Mouse (Mus musculus): ENCODE measurements at regions not wholly inside any gene's neighbourhood (a gene's known extent, or its start where the extent isn't known, plus 50 kb on each side); places are given as distances from the start of the nearest gene placed in this dataset.

DNA sequence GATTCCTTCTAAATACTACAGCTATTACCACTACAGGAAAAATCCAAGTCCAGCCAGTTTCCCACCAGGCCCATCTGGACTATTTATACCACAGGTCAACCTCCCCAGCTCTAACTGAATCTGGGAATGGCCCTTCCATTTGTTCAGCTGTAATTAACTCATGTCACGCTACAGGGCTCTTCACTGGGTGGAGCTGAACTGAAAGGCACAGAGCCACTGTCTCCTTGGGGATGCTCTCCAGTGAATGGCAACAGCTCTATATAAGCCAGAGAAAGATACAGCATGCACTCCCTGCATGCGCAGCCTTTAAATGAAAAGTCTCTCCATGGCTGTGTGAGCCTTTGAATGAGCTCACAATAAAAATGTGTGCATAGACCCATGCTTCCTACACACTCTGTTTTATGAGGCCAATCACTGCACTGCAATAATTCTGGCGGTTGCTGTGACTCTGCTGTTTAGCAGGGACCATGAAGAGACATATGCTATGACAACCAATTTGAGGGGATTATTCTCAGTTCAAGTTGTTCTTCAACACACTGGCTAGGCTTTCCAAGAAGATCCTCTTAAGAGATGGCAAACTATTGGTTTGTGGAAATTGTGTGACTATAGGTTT is 376.3 kb upstream of the Kif18a start:
- Histone ChIP-seq H3K27me3 (ENCODE audit: insufficient read depth, low read length) (no peaks in the 10 kb centered on the region), H3K4me1 (replicated peaks; ENCODE audit: low read depth, low read length) (no peaks in the 10 kb centered on the region), H3K4me3 (replicated peaks; ENCODE audit: low read length) (no peak overlapping the region), H3K9me3 (ENCODE audit: low read length) (no peaks in the 10 kb centered on the region), H3K36me3 (ENCODE audit: insufficient read depth, low read length) (no peaks in the 10 kb centered on the region)
- no peak for TF ChIP-seq CTCF (conservative IDR thresholded peaks at IDR 0.05; ENCODE audit: low read length)
- no peak for TF ChIP-seq NANOG (IDR thresholded peaks at IDR 0.05; ENCODE audit: borderline replicate concordance, low read length)
- no peak for TF ChIP-seq POU5F1 (IDR thresholded peaks at IDR 0.05; ENCODE audit: borderline replicate concordance, low read length)

DNA sequence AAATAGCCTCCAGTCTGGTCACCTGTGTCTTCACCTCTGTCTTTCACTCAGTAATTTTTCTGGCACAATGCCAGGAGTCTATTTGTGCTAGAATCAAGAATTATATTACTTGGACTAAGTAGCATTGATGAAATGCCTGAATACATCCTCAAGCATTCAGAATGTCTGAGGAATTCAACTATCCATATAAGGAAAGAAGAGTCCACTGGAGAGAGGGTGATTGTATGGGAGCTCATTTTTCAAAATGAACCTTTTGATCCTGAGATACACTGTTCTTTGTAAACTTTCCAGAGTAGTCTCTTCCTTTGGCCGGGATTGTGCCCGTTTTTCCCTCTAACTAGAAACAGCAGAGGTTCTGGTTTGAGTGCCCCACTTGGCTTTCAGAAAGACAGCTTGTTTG is 367.0 kb upstream of the Kif18a start:
- Histone ChIP-seq H3K4me1 (replicated peaks; ENCODE audit: low read depth, low read length) (no peaks in the 10 kb centered on the region), H3K27me3 (ENCODE audit: insufficient read depth, low read length) (no peaks in the 10 kb centered on the region), H3K4me3 (replicated peaks; ENCODE audit: low read length) (no peak overlapping the region), H3K9me3 (ENCODE audit: low read length) (no peaks in the 10 kb centered on the region), H3K36me3 (ENCODE audit: insufficient read depth, low read length) (no peaks in the 10 kb centered on the region)
- TF ChIP-seq CTCF (conservative IDR thresholded peaks at IDR 0.05; ENCODE audit: low read length) (no peak), NANOG (IDR thresholded peaks at IDR 0.05; ENCODE audit: borderline replicate concordance, low read length) (no peak), POU5F1 (IDR thresholded peaks at IDR 0.05; ENCODE audit: borderline replicate concordance, low read length) (no peak)

DNA sequence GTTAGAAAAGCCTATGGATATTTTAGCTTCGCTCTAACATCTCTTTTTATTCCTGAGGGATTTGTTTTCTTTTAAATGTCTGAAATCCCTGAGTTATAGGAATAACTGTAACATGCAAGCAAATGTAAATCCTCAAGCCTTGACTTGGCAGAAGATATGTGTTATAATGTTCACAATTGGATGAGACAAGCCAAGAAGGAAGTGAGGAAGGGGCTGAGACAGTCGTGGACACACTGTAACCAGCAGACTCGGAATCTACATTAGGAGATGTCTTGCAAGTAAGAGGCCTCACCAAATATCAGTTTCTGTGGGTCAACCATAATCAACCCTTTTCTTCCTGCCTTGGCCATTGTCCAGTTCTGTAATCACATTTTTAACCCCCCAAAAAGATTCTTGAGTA is 366.6 kb upstream of the Kif18a start:
- no peaks in the 10 kb centered on the region for H3K27me3 ChIP-seq (ENCODE audit: insufficient read depth, low read length)
- no peaks in the 10 kb centered on the region for H3K9me3 ChIP-seq (ENCODE audit: low read length)
- TF ChIP-seq POU5F1 (IDR thresholded peaks at IDR 0.05; ENCODE audit: borderline replicate concordance, low read length) (no peak), NANOG (IDR thresholded peaks at IDR 0.05; ENCODE audit: borderline replicate concordance, low read length) (no peak), CTCF (conservative IDR thresholded peaks at IDR 0.05; ENCODE audit: low read length) (no peak)
- no peak overlapping the region for H3K4me3 ChIP-seq (replicated peaks; ENCODE audit: low read length)
- no peaks in the 10 kb centered on the region for H3K36me3 ChIP-seq (ENCODE audit: insufficient read depth, low read length)
- no peaks in the 10 kb centered on the region for H3K4me1 ChIP-seq (replicated peaks; ENCODE audit: low read depth, low read length)

DNA sequence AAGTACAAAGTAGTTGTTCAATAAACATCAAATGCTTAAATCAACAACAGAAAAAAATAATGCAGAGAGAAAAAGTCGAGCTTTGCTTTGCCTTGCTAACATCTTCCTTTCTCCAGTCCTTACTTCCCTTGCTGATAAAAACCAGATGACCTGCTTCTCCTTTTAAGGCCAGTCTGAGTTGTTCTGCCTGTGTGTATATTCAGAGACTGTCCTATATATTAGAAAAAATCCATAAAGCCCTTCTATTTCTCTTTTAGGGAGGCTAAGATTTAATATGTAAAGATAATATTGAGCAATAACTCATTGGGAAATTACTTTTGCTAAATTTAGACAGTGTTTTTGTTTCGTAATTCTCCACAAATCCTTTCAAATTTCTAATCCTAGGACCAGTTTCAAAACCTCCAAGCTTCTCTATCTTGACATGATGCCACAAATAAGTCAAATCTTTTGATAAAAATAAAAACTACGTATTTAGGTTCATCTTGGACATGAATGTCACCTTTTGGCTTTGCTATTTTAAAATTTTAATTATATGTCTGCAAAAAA is 361.0 kb upstream of the Kif18a start:
- H3K27me3 ChIP-seq (ENCODE audit: insufficient read depth, low read length) = no peaks in the 10 kb centered on the region
- no peak overlapping the region for H3K4me3 ChIP-seq (replicated peaks; ENCODE audit: low read length)
- H3K9me3 ChIP-seq (ENCODE audit: low read length) = no peaks in the 10 kb centered on the region
- no peak for TF ChIP-seq NANOG (IDR thresholded peaks at IDR 0.05; ENCODE audit: borderline replicate concordance, low read length)
- no peak for TF ChIP-seq CTCF (conservative IDR thresholded peaks at IDR 0.05; ENCODE audit: low read length)
- TF ChIP-seq POU5F1 (IDR thresholded peaks at IDR 0.05; ENCODE audit: borderline replicate concordance, low read length) = no peak
- no peaks in the 10 kb centered on the region for H3K4me1 ChIP-seq (replicated peaks; ENCODE audit: low read depth, low read length)
- H3K36me3 ChIP-seq (ENCODE audit: insufficient read depth, low read length) = no peaks in the 10 kb centered on the region

DNA sequence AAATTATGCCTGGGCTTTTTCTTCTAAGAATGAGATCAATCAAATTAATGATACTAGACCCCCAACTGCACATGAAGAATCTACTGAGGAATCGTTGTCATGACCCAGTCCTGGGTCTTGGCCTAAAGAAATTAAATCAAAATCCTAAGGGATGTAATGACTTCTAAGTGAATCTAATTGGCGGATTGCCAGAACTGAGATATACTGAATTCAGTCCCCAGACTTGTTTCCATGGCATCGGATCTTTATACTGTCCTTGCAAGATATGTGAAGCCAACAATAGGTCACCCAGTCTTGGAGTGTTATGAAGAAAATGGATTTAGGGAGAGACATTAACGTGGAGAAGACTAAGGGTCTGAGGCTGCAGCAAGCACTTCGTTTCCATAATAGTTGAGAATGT is 360.4 kb upstream of the Kif18a start:
- Histone ChIP-seq H3K9me3 (ENCODE audit: low read length) (no peaks in the 10 kb centered on the region), H3K36me3 (ENCODE audit: insufficient read depth, low read length) (no peaks in the 10 kb centered on the region), H3K4me3 (replicated peaks; ENCODE audit: low read length) (no peak overlapping the region), H3K27me3 (ENCODE audit: insufficient read depth, low read length) (no peaks in the 10 kb centered on the region), H3K4me1 (replicated peaks; ENCODE audit: low read depth, low read length) (no peaks in the 10 kb centered on the region)
- TF ChIP-seq CTCF (conservative IDR thresholded peaks at IDR 0.05; ENCODE audit: low read length) = no peak
- no peak for TF ChIP-seq POU5F1 (IDR thresholded peaks at IDR 0.05; ENCODE audit: borderline replicate concordance, low read length)
- no peak for TF ChIP-seq NANOG (IDR thresholded peaks at IDR 0.05; ENCODE audit: borderline replicate concordance, low read length)

DNA sequence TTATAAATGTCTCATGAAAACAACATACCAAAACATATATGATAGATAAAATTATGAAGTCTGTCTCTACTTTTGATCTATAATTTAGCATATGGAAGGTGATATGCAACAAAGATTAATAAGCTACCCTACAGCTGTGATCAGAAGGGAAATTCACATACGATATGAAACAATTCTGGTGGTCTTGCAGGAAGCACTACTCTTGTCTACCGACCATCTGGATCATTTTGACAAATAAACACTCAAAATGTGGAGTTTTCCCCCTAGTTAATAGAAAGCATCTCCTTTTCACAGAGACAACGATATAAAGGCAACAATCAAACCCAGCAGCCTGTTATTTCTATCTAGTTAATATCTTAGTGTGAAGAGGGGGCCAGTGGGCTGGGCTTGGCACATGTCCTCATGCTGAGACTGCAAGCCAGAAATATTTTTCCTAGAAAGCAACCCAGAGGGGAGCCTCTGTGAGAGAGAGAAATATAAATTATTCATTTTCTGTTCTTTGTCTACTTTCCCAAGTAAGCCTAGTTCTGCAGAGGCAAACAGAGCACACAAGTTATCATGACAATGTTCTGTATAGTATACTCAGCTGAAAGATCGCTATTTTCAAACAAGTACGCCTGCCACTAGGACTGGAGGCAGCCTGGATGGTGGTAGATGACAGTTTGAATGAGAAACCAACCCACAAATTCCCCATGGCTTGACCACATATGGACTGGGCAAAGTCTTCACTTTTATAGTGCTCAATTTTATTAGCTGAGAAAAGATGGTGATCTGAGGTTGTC is 344.4 kb upstream of the Kif18a start:
- Histone ChIP-seq H3K4me1 (replicated peaks; ENCODE audit: low read depth, low read length) (no peaks in the 10 kb centered on the region), H3K36me3 (ENCODE audit: insufficient read depth, low read length) (no peaks in the 10 kb centered on the region), H3K9me3 (ENCODE audit: low read length) (no peaks in the 10 kb centered on the region), H3K27me3 (ENCODE audit: insufficient read depth, low read length) (no peaks in the 10 kb centered on the region), H3K4me3 (replicated peaks; ENCODE audit: low read length) (no peak overlapping the region)
- TF ChIP-seq NANOG (IDR thresholded peaks at IDR 0.05; ENCODE audit: borderline replicate concordance, low read length) = no peak

DNA sequence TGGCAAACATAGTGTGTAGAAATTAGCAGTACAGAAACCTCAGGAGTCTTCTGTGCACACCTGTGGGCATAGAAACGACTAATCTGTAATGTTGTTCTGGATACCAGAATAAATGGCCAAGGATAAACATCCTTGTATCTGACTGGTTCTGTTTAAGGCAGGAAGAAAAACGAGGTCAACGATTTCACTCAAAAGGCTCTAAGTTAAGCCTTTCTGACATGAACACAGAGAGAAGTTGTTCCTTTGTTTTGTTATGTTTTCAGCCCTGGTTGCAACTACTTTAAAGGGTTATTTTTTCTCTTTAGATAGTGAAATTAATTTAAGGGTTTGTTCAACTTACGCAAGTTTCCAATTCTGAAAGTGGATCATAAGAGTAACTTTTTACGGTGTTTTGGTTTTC is 299.6 kb upstream of the Kif18a start:
- Histone ChIP-seq H3K4me3 (replicated peaks; ENCODE audit: low read length) (no peak overlapping the region), H3K27me3 (ENCODE audit: insufficient read depth, low read length) (no peaks in the 10 kb centered on the region), H3K4me1 (replicated peaks; ENCODE audit: low read depth, low read length) (no peaks in the 10 kb centered on the region), H3K9me3 (ENCODE audit: low read length) (no peaks in the 10 kb centered on the region), H3K36me3 (ENCODE audit: insufficient read depth, low read length) (no peaks in the 10 kb centered on the region)
- TF ChIP-seq NANOG (IDR thresholded peaks at IDR 0.05; ENCODE audit: borderline replicate concordance, low read length) = no peak
- no peak for TF ChIP-seq CTCF (conservative IDR thresholded peaks at IDR 0.05; ENCODE audit: low read length)

DNA sequence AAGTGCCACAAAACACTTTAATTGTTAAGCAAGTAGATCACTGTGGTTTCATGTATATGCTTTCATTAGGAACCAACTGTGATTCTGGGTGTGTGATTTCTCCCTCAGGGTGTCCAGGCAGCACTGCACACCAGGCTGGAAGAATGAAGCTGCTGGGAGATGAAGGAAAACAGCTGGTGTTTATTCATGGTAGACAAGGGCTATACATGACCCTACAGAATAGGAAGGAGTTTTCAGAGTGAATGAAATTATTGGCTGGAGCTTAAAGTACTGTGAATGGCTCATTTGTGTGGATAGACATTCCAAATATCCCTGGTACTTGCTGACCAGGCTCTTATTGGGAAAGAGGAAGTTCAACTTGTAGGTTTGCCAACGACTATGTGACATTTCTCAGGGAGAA is 264.3 kb upstream of the Kif18a start:
- TF ChIP-seq POU5F1 (IDR thresholded peaks at IDR 0.05; ENCODE audit: borderline replicate concordance, low read length) (no peak), NANOG (IDR thresholded peaks at IDR 0.05; ENCODE audit: borderline replicate concordance, low read length) (no peak)
- Histone ChIP-seq H3K36me3 (ENCODE audit: insufficient read depth, low read length) (no peaks in the 10 kb centered on the region), H3K4me3 (replicated peaks; ENCODE audit: low read length) (no peak overlapping the region), H3K9me3 (ENCODE audit: low read length) (peaks cover 12% of the 10 kb centered on the region; the same call in 1 of the 2 replicates), H3K27me3 (ENCODE audit: insufficient read depth, low read length) (no peaks in the 10 kb centered on the region), H3K4me1 (replicated peaks; ENCODE audit: low read depth, low read length) (no peaks in the 10 kb centered on the region)

Data from E14TG2a.4 (cell line).